Mouse (Mus musculus) cortical plate, adult 2 months (tissue): Measurements from ENCODE around the gene Slc38a3.

Experiments used
- CTCF ChIP-seq: fragments of 200-500 bp; IDR thresholded peaks from 2 replicates; pipeline ENCODE4 v1.5.1; 2011; ENCODE audit warnings: mild to moderate bottlenecking, control low read depth, low read length; ENCODE audit not compliant: insufficient read depth; ENCODE audit errors: extremely low read depth
- POLR2A ChIP-seq: fragments of 200-500 bp; IDR thresholded peaks from 2 replicates; pipeline ENCODE4 v1.6.1; 2011; ENCODE audit warnings: mild to moderate bottlenecking, low read length, control low read depth; ENCODE audit not compliant: insufficient read depth; ENCODE audit errors: extremely low read depth

- no peak for TF ChIP-seq POLR2A
- no peak for TF ChIP-seq CTCF
Observed at GRCm38 (mm10) chr9:107637070-107637469, 32.3 kb downstream of the Slc38a3 start.
